Mouse (Mus musculus) liver, embryonic 18 days (tissue): ENCODE data around the gene 1700013G24Rik. TPM values are rescaled to one million over a fixed set of nuclear protein-coding genes. Genes with fewer than 3 reads are reported as not detected.

Source experiments
- polyA plus RNA-seq: library from polyadenylated mRNA; depleted of rRNA; stranded (reverse); fragments of >200 nt; gene quantifications from 2 replicates; pipeline ENCODE4 v1.2.3, GENCODE M21; 2012; rRNA removed

The 1700013G24Rik gene
- polyA plus RNA-seq, result not detected in 2 replicates

DNA sequence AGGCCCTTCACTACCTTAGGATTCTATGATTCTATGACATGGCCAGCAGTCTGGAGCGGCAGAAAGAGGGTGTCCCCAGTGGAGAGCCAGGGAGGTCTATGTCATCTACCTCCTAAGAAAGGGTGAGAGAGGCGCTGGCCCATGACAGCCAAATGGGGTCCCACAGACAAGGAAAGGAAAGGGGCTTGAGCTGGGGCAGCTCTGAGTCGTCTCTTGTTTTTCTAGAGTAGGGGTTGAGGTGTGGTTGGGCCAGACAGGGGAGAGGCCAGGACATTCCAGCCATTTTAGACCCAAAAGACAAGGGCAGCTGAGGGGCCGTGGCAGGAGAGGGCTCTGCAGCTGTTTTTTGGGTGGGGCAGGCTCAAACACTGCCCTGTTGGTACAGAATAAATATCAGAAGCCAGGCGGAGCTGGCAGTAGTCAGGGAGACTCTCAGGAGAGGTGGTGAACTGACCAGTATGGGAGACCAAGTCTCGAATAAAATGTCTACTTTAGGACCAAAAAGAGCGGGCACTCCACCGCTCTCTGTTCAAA is at the start of gene 1700013G24Rik:
1700013G24Rik (plus strand) TSS at position 51 of the 534 bp plus-strand sequence.

DNA sequence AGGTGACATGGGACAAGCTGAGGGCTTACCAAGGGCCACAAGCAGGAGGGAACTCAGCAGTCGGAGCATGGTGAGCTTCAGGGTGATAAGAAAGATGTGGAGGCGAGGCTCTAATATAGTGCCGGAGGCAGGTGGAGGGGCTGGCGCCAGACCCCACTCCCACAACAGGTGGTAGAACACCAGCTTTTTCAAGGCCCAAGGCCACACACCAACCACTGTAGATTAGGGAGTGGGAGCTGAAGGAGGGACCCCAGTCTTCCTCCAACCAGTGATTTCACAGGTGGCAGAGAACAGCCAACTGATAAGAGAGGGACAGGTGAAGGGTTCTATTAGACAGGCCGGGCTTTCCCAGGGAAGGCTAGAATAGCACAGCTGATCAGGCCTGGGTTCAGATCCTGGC is 43.4 kb upstream of the 1700013G24Rik start, which contains the start of gene Cela3a:
Cela3a (minus strand) TSS at position 101 of the 400 bp plus-strand sequence.

DNA sequence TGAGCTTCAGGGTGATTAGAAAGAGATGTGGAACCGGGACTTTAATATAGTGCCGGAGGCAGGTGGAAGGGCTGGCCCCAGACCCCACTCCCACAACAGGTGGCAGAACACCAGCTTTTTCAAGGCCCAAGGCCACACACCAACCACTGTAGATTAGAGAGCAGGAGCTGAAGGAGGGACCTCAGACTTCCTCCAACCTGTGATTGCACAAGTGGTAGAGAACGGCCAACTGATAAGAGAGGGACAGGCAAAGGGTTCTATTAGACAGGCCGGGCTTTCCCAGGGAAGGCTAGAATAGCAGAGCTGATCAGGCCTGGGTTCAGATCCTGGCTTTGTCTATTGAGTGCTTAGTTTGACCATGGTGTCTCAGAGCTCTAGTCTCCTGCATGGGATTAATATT is 22.6 kb upstream of the 1700013G24Rik start, which contains the start of gene Cela3b:
Cela3b (minus strand) TSS at position 39 of the 400 bp plus-strand sequence.

DNA sequence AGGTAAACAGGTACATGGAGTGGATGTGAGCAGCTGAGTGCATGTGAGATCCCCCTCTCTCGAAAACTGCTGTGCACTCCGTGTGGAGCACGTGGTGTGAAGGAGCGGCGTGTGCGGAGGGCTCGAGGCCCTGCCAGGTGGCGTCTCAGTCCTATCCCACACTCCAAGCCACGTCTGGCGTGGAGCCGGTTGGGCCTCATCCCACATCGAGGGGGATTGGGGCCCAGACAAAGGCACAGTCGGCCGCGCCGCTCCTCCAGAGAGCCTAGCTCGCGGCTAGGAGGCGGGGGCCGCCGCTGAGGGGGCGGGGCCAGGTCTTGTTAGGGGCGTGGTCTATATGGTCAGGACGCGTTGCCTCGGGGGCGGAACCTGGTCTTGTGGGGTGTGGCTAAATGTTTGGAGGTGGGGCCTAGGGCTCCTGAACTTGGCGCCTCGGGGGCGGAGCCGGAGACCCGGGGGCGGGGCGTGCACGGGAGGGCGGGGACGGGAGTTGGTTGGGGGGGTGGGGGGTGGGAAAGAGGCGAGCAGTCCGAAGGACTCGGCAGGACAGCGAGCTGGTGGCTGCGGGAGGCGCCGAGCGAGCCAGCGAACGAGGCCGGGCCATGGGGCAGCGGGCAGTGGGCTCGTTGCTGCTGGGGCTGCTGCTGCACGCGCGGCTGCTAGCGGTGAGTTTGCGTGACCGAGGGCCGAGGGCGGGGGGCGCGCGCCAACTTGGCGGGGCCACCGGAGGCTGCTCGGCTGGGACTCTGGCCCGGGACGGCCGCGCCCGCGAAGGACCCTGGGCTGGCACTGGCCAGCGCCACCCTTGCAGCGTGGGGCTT is 15.4 kb downstream of the 1700013G24Rik start, which contains the start of gene Hspg2:
Hspg2 (plus strand) TSS at position 510 of the 821 bp plus-strand sequence.

Other genes with a start within 250 kb of the 1700013G24Rik start
- gene Wnt4, start 175.8 kb upstream of the 1700013G24Rik start, polyA plus RNA-seq, result 1.5 and 3.4 TPM in 2 replicates
- 104 and 108 TPM in 2 replicates for gene Cdc42, start 95.6 kb upstream of the 1700013G24Rik start, polyA plus RNA-seq
- not detected in 2 replicates for gene Cela3a, start 43.5 kb upstream of the 1700013G24Rik start, polyA plus RNA-seq
- gene Cela3b, start 22.7 kb upstream of the 1700013G24Rik start, polyA plus RNA-seq, result 0.17 and 3.0 TPM in 2 replicates
- gene Hspg2, start 15.5 kb downstream of the 1700013G24Rik start, polyA plus RNA-seq, result 3.8 and 4.1 TPM in 2 replicates
- gene Ldlrad2, start 121.3 kb downstream of the 1700013G24Rik start, polyA plus RNA-seq, result not detected in 2 replicates
- gene Usp48, start 140.5 kb downstream of the 1700013G24Rik start, polyA plus RNA-seq, result 30.5 and 34.2 TPM in 2 replicates
- 10.9 and 11.8 TPM in 2 replicates for gene Rap1gap, start 211.4 kb downstream of the 1700013G24Rik start, polyA plus RNA-seq